Mouse (Mus musculus) macrophage (primary cell): ENCODE data around the gene Ckm. TPM values are rescaled to one million over a fixed set of nuclear protein-coding genes. Genes with fewer than 3 reads are reported as not detected.

Source experiments
- polyA plus RNA-seq: library from polyadenylated mRNA; stranded (reverse); fragments of 250-400 nt; gene quantifications from 3 replicates; pipeline ENCODE4 v1.2.4, GENCODE M21; 2018; ENCODE audit warnings: inconsistent platforms

Ckm gene
- polyA plus RNA-seq, 1 experiment from 2014 or later: not detected

Other genes starting within 250 kb of the Ckm start
- not detected in 3 replicates for gene Gipr, start 238.6 kb upstream of the Ckm start, polyA plus RNA-seq
- gene Eml2, start 228.4 kb upstream of the Ckm start, polyA plus RNA-seq: 14.8 to 23.5 TPM (median 15.4 TPM) in 3 replicates
- 0.09 TPM in 1 of 3 replicates, not detected in the others for gene Gpr4, start 192.2 kb upstream of the Ckm start, polyA plus RNA-seq
- 17.8 to 20.2 TPM (median 18.5 TPM) in 3 replicates for gene Opa3, start 176.4 kb upstream of the Ckm start, polyA plus RNA-seq
- 29.1 to 79.7 TPM (median 69.5 TPM) in 3 replicates for gene Vasp, start 133.0 kb upstream of the Ckm start, polyA plus RNA-seq
- 0.38 TPM in 1 of 3 replicates, not detected in the others for gene Ppm1n, start 124.7 kb upstream of the Ckm start, polyA plus RNA-seq
- 0.09 to 0.52 TPM (median 0.32 TPM) in 3 replicates for gene Rtn2, start 122.2 kb upstream of the Ckm start, polyA plus RNA-seq
- gene Fosb, start 94.7 kb upstream of the Ckm start, polyA plus RNA-seq: 0.74 to 2.0 TPM (median 1.2 TPM) in 3 replicates
- 16.4 to 18.9 TPM (median 16.8 TPM) in 3 replicates for gene Ercc1, start 60.0 kb upstream of the Ckm start, polyA plus RNA-seq
- 12.4 to 20.7 TPM (median 20.5 TPM) in 3 replicates for gene Cd3eap, start 45.3 kb upstream of the Ckm start, polyA plus RNA-seq
- gene Ppp1r13l, start 45.0 kb upstream of the Ckm start, polyA plus RNA-seq: 2.8 to 2.9 TPM (median 2.8 TPM) in 3 replicates
- 5.6 to 14.2 TPM (median 13.1 TPM) in 3 replicates for gene Ercc2, start 22.8 kb upstream of the Ckm start, polyA plus RNA-seq
- gene Klc3, start 672 bp upstream of the Ckm start, polyA plus RNA-seq: not detected in 3 replicates
- gene Mark4, start 54.0 kb downstream of the Ckm start, polyA plus RNA-seq: 13.7 to 20.2 TPM (median 14.9 TPM) in 3 replicates
- 0.07 TPM in 1 of 3 replicates, not detected in the others for gene Exoc3l2, start 58.6 kb downstream of the Ckm start, polyA plus RNA-seq
- 5.7 to 9.3 TPM (median 6.9 TPM) in 3 replicates for gene Bloc1s3, start 103.6 kb downstream of the Ckm start, polyA plus RNA-seq
- 9.4 to 41.1 TPM (median 33.5 TPM) in 3 replicates for gene Trappc6a, start 103.6 kb downstream of the Ckm start, polyA plus RNA-seq
- not detected in 3 replicates for gene Nkpd1, start 113.1 kb downstream of the Ckm start, polyA plus RNA-seq
- 21.4 to 34.9 TPM (median 23.9 TPM) in 3 replicates for gene Ppp1r37, start 158.3 kb downstream of the Ckm start, polyA plus RNA-seq
- 0.16 to 0.24 TPM in 2 of 3 replicates, not detected in the other for gene Zfp296, start 172.5 kb downstream of the Ckm start, polyA plus RNA-seq
- gene Gemin7, start 172.8 kb downstream of the Ckm start, polyA plus RNA-seq: 16.9 to 46.6 TPM (median 40.7 TPM) in 3 replicates
- gene Clasrp, start 199.7 kb downstream of the Ckm start, polyA plus RNA-seq: 14.0 to 24.9 TPM (median 16.3 TPM) in 3 replicates
- 11.3 to 29.9 TPM (median 15.3 TPM) in 3 replicates for gene Relb, start 224.7 kb downstream of the Ckm start, polyA plus RNA-seq